Mouse (Mus musculus): ENCODE results near the gene Sarnp.

The Sarnp gene

GRCm38 (mm10) chr10:128891296-128892094 is 74.4 kb downstream of the Sarnp start, which contains the start of gene Gdf11:
TSS of gene Gdf11 (minus strand) at chr10:128891718.
- peak; percentile 53 for DNase-seq

- no peak for DNase-seq
Observed at GRCm38 (mm10) chr10:128892246-128892645, 75.1 kb downstream of the Sarnp start.

- DNase-seq = peak; percentile 88
Observed at GRCm38 (mm10) chr10:128895437-128895836, 78.3 kb downstream of the Sarnp start.

- no peak for DNase-seq
Observed at GRCm38 (mm10) chr10:128895952-128896693, 79.0 kb downstream of the Sarnp start.

- no peak for DNase-seq
Observed at GRCm38 (mm10) chr10:128896807-128897206, 79.7 kb downstream of the Sarnp start.

GRCm38 (mm10) chr10:128897501-128897900 is 80.4 kb downstream of the Sarnp start:
- DNase-seq = no peak

- DNase-seq = no peak
Observed at GRCm38 (mm10) chr10:128899759-128900490, 82.8 kb downstream of the Sarnp start.

- no peak for DNase-seq
Observed at GRCm38 (mm10) chr10:128900698-128901097, 83.6 kb downstream of the Sarnp start, which contains the start of gene Cd63. TSS of gene Cd63 (plus strand) at chr10:128900989.

- DNase-seq = no peak
Observed at GRCm38 (mm10) chr10:128901409-128901808, 84.3 kb downstream of the Sarnp start.

GRCm38 (mm10) chr10:128902409-128902988 is 85.4 kb downstream of the Sarnp start:
- DNase-seq = no peak

- no peak for DNase-seq
Observed at GRCm38 (mm10) chr10:128904812-128905211, 87.7 kb downstream of the Sarnp start.

GRCm38 (mm10) chr10:128908778-128909448 is 91.8 kb downstream of the Sarnp start:
- no peak for DNase-seq

- peak; percentile 81 for DNase-seq
Observed at GRCm38 (mm10) chr10:128909567-128910028, 92.5 kb downstream of the Sarnp start.

GRCm38 (mm10) chr10:128910066-128910841 is 93.1 kb downstream of the Sarnp start:
- DNase-seq = peak; percentile 56

- DNase-seq = no peak
Observed at GRCm38 (mm10) chr10:128911430-128911829, 94.3 kb downstream of the Sarnp start.

GRCm38 (mm10) chr10:128912268-128912667 is 95.1 kb downstream of the Sarnp start:
- no peak for DNase-seq

- DNase-seq = no peak
Observed at GRCm38 (mm10) chr10:128912791-128913190, 95.7 kb downstream of the Sarnp start.

GRCm38 (mm10) chr10:128913219-128913618 is 96.1 kb downstream of the Sarnp start:
- peak; percentile 92 for DNase-seq

GRCm38 (mm10) chr10:128913696-128914095 is 96.6 kb downstream of the Sarnp start:
- no peak for DNase-seq

GRCm38 (mm10) chr10:128915550-128915949 is 98.4 kb downstream of the Sarnp start:
- no peak for DNase-seq

- no peak for DNase-seq
Observed at GRCm38 (mm10) chr10:128916665-128917064, 99.5 kb downstream of the Sarnp start.

Data from lung, postnatal 14 days (tissue).